ENCODE assay signal across 9 mouse cellular contexts in genomic region chr16:33344379-33344778, GRCm38 (mm10). TPM values are rescaled to one million over a fixed set of nuclear protein-coding genes. Genes with fewer than 3 reads are reported as not detected.
DNase-seq lines count a peak whose midpoint lies in the region; ATAC-seq and TF ChIP-seq lines count a peak whose summit lies in the region.
"Had no signal": no experiment of that assay in that cellular context is flagged by ENCODE, and none has a peak within 500 bp of the region (broad histone marks: within the 10 kb centered on the region; RNA-seq: fewer than 3 reads in every experiment).

No protein-coding gene starts in this region.

- no peaks in the 10 kb centered on the region for H3K36me3 ChIP-seq in lung, embryonic 14.5 days (ENCODE audit: insufficient read depth)
- H3K36me3 ChIP-seq: stomach, embryonic 15.5 days had no signal

- DNase-seq in lung, embryonic 14.5 days, result peak; percentile 19
- DNase-seq in lung, postnatal 25 days (ENCODE audit: low spot score), result no peak
- peak; percentile 50 to 55 for DNase-seq in layer of hippocampus, adult 2 months (ENCODE audit: low spot score in 2 of 2)
- DNase-seq in heart, postnatal 36 days, result no peak
- DNase-seq in heart, postnatal 4 days, result no peak
- no peak for DNase-seq in kidney, adult 8-10 months

- no peaks in the 10 kb centered on the region for H3K9me3 ChIP-seq in lung, embryonic 14.5 days (ENCODE audit: low read depth, low read length)
- H3K9me3 ChIP-seq: stomach, embryonic 15.5 days had no signal

- H3K4me3 ChIP-seq in lung, embryonic 14.5 days (ENCODE audit: low read depth, low read length), result no peak overlapping the region
- peak overlapping the region; percentile 46; the same call in 1 of the 2 replicates for H3K4me3 ChIP-seq in brown adipose tissue, adult 24 weeks (ENCODE audit: insufficient read depth, low read depth, low read length)
- peak overlapping the region; percentile 11; the same call in 1 of the 2 replicates for H3K4me3 ChIP-seq in layer of hippocampus, adult 2 months
- 0 out of 2 replicates have a peak overlapping the region, but pooled peaks have one; percentile 4 for H3K4me3 ChIP-seq in olfactory bulb, adult 2 months (ENCODE audit: insufficient read depth, low read depth, low read length)
- H3K4me3 ChIP-seq: stomach, embryonic 15.5 days had no signal

- 61% methylated on average over 9 of the region's 9 CpGs for WGBS in lung, embryonic 14.5 days
- WGBS in olfactory bulb, adult 2 months, result 22% methylated on average over 9 of the region's 9 CpGs

- peaks cover 3% of the 10 kb centered on the region; the same call in 1 of the 2 replicates for H3K4me1 ChIP-seq in lung, embryonic 14.5 days (ENCODE audit: insufficient read depth)
- no peaks in the 10 kb centered on the region for H3K4me1 ChIP-seq in brown adipose tissue, adult 24 weeks (ENCODE audit: control insufficient read depth, insufficient read depth, insufficient read length, low read length)
- H3K4me1 ChIP-seq in olfactory bulb, adult 2 months (ENCODE audit: control insufficient read depth, insufficient read depth, low read length), result peaks cover 15% of the 10 kb centered on the region
- H3K4me1 ChIP-seq: stomach, embryonic 15.5 days had no signal

- TF ChIP-seq POLR2A in olfactory bulb, adult 2 months (IDR thresholded peaks at IDR 0.05; ENCODE audit: insufficient read depth, low read depth, low read length), result 0 out of 2 replicates have a peak, but pooled peaks have one; percentile 21

- intact Hi-C loops in heart, postnatal 36 days (cut with DNase I), result no loop called here

- TF ChIP-seq CTCF in lung, embryonic 14.5 days (IDR thresholded peaks at IDR 0.05; ENCODE audit: low read depth), result no peak
- no peak for TF ChIP-seq CTCF in layer of hippocampus, adult 2 months (conservative IDR thresholded peaks at IDR 0.05)
- no peak for TF ChIP-seq CTCF in olfactory bulb, adult 2 months (IDR thresholded peaks at IDR 0.05; ENCODE audit: insufficient read depth, low read depth, low read length)

- ATAC-seq in lung, embryonic 14.5 days (ENCODE audit: insufficient read depth), result no peak

- H3K9ac ChIP-seq in lung, embryonic 14.5 days, result no peak overlapping the region
- H3K9ac ChIP-seq: stomach, embryonic 15.5 days had no signal

- H3K27me3 ChIP-seq in lung, embryonic 14.5 days (ENCODE audit: insufficient read depth, low read length), result no peaks in the 10 kb centered on the region
- H3K27me3 ChIP-seq: stomach, embryonic 15.5 days had no signal

- no peak overlapping the region for H3K4me2 ChIP-seq in lung, embryonic 14.5 days
- H3K4me2 ChIP-seq: stomach, embryonic 15.5 days had no signal

- no peak overlapping the region for H3K27ac ChIP-seq in lung, embryonic 14.5 days (ENCODE audit: low read depth)
- H3K27ac ChIP-seq in brown adipose tissue, adult 24 weeks (replicated peaks; ENCODE audit: low read depth, low read length), result no peak overlapping the region
- peak overlapping the region; percentile 80 for H3K27ac ChIP-seq in layer of hippocampus, adult 2 months
- peak overlapping the region; percentile 83 for H3K27ac ChIP-seq in olfactory bulb, adult 2 months (ENCODE audit: insufficient read depth, low read depth, low read length)
- H3K27ac ChIP-seq: stomach, embryonic 15.5 days had no signal

RNA-seq across cellular contexts. Expression of gene Zfp148, which starts 36.3 kb away (rescaled TPM):
- 50.3 and 55.5 TPM in 2 replicates for polyA plus RNA-seq in lung, embryonic 14.5 days (2014; fragmentation: Nextera tagmentation; extraction: Ambion mirVana)
- polyA plus RNA-seq in brown adipose tissue, adult 24 weeks (2012; ENCODE audit: insufficient read depth, insufficient read length, missing spikeins), result 15.4 and 17.3 TPM in 2 replicates
- 100 to 1,000 TPM; 161 to 166 TPM for total RNA-seq in layer of hippocampus, adult 2 months (2021)
- polyA plus RNA-seq in olfactory bulb, adult 2 months (2012; ENCODE audit: insufficient read depth, insufficient read length, low replicate concordance, missing spikeins), result 48.4 and 83.8 TPM in 2 replicates
- total RNA-seq in heart, postnatal 36 days (2021), result 10 to 100 TPM; 37.8 to 37.9 TPM
- total RNA-seq in heart, postnatal 4 days (2021), result 10 to 100 TPM; 58.3 to 58.5 TPM

Comparison
In these comparisons a context has a peak if more than half of its experiments do, and no peak if none do; other contexts are left out.
1. DNase-seq: peak in lung, embryonic 14.5 days (single experiment) and layer of hippocampus, adult 2 months (2 of 2); none in lung, postnatal 25 days (single experiment), heart, postnatal 36 days (0 of 2), heart, postnatal 4 days (single experiment) and kidney, adult 8-10 months (0 of 2).
2. H3K27ac ChIP-seq: peak in layer of hippocampus, adult 2 months (single experiment) and olfactory bulb, adult 2 months (single experiment); none in lung, embryonic 14.5 days (single experiment) and brown adipose tissue, adult 24 weeks (single experiment).